Mouse (Mus musculus): Measurements from ENCODE around the gene Kcnj4. TPM values are rescaled to one million over a fixed set of nuclear protein-coding genes. Genes with fewer than 3 reads are reported as not detected.
"Not testable (repeated sequence)": the region's sequence is repeated elsewhere in the genome, so short reads cannot be mapped to it uniquely, and the experiment has no call there.

Gene Kcnj4
- polyA plus RNA-seq, 1 experiment from 2014 or later: not detected

DNA sequence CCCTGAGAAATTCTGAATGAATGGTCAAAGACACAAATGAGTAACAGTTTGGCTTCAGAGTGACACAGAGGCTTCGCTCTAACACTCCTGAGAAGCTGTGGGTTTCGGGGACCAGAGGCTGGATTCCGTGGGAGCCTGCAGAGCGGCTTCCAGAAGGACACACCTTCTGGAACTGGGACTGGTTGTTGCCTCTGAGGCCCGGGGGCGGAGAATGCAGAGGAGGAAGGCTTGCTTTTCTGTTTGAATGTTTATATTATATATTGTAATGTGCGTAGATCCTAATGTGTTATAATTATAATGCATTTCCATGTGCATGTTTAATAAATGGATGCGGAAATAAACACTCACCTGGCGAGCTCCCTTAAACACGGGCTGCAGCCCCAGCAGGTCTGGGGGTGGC lies 33.9 kb downstream of the Kcnj4 start:
- H3K4me3 ChIP-seq: no peak overlapping the region
- H3K27ac ChIP-seq: no peak overlapping the region
- 0 out of 2 replicates have a peak overlapping the region, but pooled peaks have one; percentile 27 for H3K4me2 ChIP-seq

DNA sequence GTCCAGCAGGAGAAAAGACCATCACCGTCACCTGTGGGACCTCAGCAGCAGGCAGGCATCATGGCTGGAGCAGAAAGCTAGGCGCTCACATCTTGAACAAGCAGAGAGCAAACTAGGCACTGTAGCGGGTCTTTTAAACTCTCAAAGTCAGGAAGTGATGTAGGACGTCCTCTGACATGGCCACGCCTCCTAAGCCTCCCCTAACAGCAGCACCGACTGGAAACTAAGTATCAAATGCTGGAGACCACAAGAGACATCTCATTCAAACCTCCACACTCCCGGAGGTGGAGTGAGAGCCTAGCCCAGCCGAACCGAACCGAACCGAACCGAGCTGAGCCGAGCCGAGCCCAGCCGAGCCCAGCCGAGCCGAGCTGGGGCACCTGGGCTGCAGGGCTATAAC lies 34.5 kb downstream of the Kcnj4 start:
- peak overlapping the region; percentile 27; the same call in 1 of the 2 replicates for H3K4me2 ChIP-seq

More for the DNA sequence above, 33.9 kb downstream of the Kcnj4 start:
- no peak overlapping the region for H3K9ac ChIP-seq
- 0 out of 2 replicates have a peak, but pooled peaks cover 3% of the 10 kb centered on the region for H3K9me3 ChIP-seq (replicated peaks)
- ATAC-seq: no peak
- 53% methylated on average over 10 of the region's 10 CpGs for WGBS (ENCODE audit: insufficient replicate concordance)
- H3K27me3 ChIP-seq (replicated peaks): peaks cover 22% of the 10 kb centered on the region
- H3K4me1 ChIP-seq: 0 out of 2 replicates have a peak, but pooled peaks cover 5% of the 10 kb centered on the region
- H3K36me3 ChIP-seq: no peaks in the 10 kb centered on the region

DNA sequence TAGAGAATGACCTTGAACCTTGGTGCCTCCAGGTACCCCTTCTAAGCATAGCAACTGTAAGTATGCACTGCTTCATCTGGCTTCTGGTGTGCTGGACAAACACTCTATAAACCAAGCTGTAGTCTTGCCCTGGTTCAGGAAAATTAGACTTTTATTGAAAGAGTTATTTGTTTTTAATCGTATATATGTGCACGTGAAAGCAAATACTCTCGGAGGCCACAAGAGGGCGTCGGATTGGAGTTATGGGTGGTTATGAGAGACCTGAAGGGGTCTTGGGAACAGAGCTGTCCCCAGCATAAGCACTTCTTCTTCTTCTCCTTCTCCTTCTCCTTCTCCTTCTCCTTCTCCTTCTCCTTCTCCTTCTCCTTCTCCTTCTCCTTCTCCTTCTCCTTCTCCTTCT lies 35.5 kb downstream of the Kcnj4 start:
- Histone ChIP-seq H3K4me1 (0 out of 2 replicates have a peak, but pooled peaks cover 5% of the 10 kb centered on the region), H3K4me2 (no peak overlapping the region), H3K9me3 (replicated peaks) (0 out of 2 replicates have a peak, but pooled peaks cover 3% of the 10 kb centered on the region), H3K4me3 (no peak overlapping the region), H3K9ac (no peak overlapping the region), H3K36me3 (no peaks in the 10 kb centered on the region), H3K27ac (no peak overlapping the region), H3K27me3 (replicated peaks) (peaks cover 22% of the 10 kb centered on the region)
- WGBS (ENCODE audit: insufficient replicate concordance): 50% methylated on average over 5 of the region's 5 CpGs
- ATAC-seq: no peak

More for the DNA sequence above, 34.5 kb downstream of the Kcnj4 start:
- Histone ChIP-seq H3K9ac (no peak overlapping the region), H3K9me3 (replicated peaks) (0 out of 2 replicates have a peak, but pooled peaks cover 3% of the 10 kb centered on the region), H3K27ac (no peak overlapping the region), H3K4me1 (0 out of 2 replicates have a peak, but pooled peaks cover 5% of the 10 kb centered on the region), H3K36me3 (no peaks in the 10 kb centered on the region), H3K4me3 (no peak overlapping the region), H3K27me3 (replicated peaks) (peaks cover 22% of the 10 kb centered on the region)
- no peak for ATAC-seq
- WGBS (ENCODE audit: insufficient replicate concordance): 30% methylated on average over 17 of the region's 17 CpGs

DNA sequence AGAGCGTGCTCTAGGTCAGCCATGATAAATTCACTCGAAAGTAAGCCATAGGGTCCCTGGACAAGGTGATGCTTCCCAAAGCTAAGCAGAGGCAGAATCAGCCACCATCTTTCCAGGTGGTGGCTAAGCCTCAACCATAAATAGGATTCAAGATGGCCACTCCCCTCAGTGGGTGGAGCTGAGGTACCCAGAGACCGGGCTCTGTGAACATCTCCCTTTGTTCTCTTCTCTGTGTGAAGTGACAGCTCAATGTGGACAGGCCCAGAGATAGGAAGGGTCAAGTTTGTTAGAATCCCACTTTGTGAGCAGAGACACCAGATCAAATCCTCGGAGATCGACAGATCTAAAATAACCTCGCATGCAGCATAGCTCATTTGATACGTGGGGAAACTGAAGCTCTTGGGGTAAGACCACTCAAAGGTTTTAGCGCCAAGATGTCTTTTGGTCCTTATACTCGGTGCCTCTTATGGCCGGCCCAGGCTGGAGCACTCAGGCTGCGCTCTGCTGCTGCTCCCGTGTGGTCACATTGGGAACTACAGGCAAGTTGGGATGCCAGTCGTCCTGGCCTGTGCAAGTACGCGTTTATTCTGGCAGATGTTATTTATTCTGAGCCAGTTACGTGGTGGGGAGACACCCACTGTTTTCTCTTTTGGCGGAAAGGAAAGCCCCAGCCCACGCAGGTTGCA lies 38.3 kb downstream of the Kcnj4 start:
- 0 out of 2 replicates have a peak, but pooled peaks have one; percentile 54 for ATAC-seq
- H3K9me3 ChIP-seq (replicated peaks): 0 out of 2 replicates have a peak, but pooled peaks cover 3% of the 10 kb centered on the region
- H3K27me3 ChIP-seq (replicated peaks): peaks cover 45% of the 10 kb centered on the region
- no peaks in the 10 kb centered on the region for H3K36me3 ChIP-seq
- H3K4me1 ChIP-seq: 0 out of 2 replicates have a peak, but pooled peaks cover 5% of the 10 kb centered on the region
- no peak overlapping the region for H3K9ac ChIP-seq
- 6% methylated on average over 18 of the region's 18 CpGs for WGBS (ENCODE audit: insufficient replicate concordance)
- H3K27ac ChIP-seq: no peak overlapping the region
- no peak overlapping the region for H3K4me3 ChIP-seq
- H3K4me2 ChIP-seq: no peak overlapping the region

DNA sequence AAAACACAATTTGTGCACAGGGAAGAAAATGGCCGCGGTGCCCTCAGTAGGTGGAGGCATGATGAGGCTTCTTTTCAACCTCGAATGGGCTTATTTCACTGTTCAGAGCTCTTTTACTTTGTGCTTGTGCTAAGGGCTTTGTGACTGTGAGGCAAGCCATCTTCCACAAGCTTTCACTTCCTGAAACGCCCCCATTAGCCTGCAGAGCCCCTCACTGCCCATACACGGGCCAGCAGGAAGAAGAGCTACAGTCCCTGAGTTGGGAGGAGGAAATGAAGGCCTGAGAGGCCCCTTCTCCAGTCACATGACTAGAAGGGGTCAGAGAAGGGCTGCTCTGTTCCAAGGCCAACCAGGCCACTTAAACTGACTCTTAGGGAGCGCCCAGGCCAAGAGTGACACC lies 48.5 kb downstream of the Kcnj4 start:
- H3K4me3 ChIP-seq: no peak overlapping the region
- H3K9me3 ChIP-seq (replicated peaks): no peaks in the 10 kb centered on the region
- ATAC-seq: 0 out of 2 replicates have a peak, but pooled peaks have one; percentile 33
- H3K36me3 ChIP-seq: no peaks in the 10 kb centered on the region
- H3K27ac ChIP-seq: peak overlapping the region; percentile 2; the same call in 1 of the 2 replicates
- peaks cover 20% of the 10 kb centered on the region for H3K4me1 ChIP-seq
- H3K4me2 ChIP-seq: no peak overlapping the region
- 49% methylated on average over 6 of the region's 6 CpGs for WGBS (ENCODE audit: insufficient replicate concordance)
- no peak overlapping the region for H3K9ac ChIP-seq
- peaks cover 23% of the 10 kb centered on the region for H3K27me3 ChIP-seq (replicated peaks)

DNA sequence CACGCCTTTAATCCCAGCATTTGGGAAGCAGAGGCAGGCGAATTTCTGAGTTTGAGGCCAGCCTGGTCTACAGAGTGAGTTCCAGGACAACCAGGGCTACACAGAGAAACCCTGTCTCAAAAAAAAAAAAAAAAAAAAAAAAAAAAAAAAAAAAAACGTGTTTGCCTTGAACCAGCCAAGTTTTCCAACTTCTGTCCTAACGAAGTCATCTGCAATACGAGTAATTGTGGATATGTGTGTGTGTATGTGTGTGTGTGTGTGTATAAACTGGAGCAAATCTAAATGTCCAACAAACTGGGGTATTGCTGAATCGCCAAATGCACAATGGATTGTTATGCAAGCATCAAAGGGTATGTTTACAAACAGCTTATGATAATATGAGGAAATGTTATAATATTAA lies 48.9 kb downstream of the Kcnj4 start:
- not testable (repeated sequence) for H3K27ac ChIP-seq; ATAC-seq; H3K4me3 ChIP-seq; H3K4me2 ChIP-seq; H3K36me3 ChIP-seq; H3K9me3 ChIP-seq (replicated peaks); H3K9ac ChIP-seq
- peaks cover 18% of the 10 kb centered on the region for H3K27me3 ChIP-seq (replicated peaks)
- H3K4me1 ChIP-seq: peaks cover 20% of the 10 kb centered on the region
- WGBS (ENCODE audit: insufficient replicate concordance): 44% methylated on average over 6 of the region's 6 CpGs

DNA sequence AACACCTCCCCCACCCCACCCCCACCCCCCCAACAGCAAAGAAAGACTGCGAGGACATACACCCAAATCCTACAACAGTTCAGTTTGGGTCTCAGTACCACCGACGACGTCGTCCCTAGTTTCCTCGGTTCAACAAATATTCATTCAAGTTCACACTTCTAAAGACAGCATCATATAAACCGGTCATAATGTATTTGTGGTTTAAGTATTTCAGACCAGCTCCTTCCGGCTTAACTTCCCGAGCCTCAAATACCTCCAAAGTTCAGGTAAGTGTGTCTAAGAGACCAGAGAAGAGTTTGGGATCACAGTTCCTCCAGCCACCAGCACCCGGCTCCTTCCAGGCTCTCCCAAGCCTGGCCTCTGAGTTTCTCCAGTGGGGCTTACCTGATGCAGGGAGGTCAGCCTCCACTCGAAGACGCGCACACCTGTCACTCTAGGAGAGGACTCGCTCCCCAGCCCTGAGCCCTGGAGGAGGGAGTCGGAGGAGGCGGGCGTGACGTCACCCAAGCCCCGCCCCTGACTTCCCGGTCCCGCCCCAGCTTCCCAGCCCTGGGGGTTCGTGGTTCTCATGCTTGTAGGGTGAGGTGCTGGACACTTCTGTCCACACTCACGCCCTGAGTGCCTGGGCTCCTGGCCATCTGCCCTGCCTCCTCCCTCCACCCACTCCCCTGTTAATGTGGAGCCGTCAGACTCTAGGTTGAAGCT lies 49.8 kb downstream of the Kcnj4 start, which contains the start of gene Csnk1e:
TSS of gene Csnk1e (minus strand) at position 461 of the 705 bp plus-strand sequence.
- Histone ChIP-seq H3K27me3 (replicated peaks) (peaks cover 10% of the 10 kb centered on the region), H3K9me3 (replicated peaks) (no peaks in the 10 kb centered on the region), H3K4me1 (peaks cover 20% of the 10 kb centered on the region), H3K27ac (no peak within 1 kb of the TSS), H3K9ac (no peak within 1 kb of the TSS), H3K36me3 (no peaks in the 10 kb centered on the region), H3K4me2 (peak within 1 kb of the TSS; percentile 67), H3K4me3 (peak within 1 kb of the TSS; percentile 31)
- peak; percentile 70 for ATAC-seq
- 4% methylated on average over 24 of the region's 24 CpGs for WGBS (ENCODE audit: insufficient replicate concordance)

DNA sequence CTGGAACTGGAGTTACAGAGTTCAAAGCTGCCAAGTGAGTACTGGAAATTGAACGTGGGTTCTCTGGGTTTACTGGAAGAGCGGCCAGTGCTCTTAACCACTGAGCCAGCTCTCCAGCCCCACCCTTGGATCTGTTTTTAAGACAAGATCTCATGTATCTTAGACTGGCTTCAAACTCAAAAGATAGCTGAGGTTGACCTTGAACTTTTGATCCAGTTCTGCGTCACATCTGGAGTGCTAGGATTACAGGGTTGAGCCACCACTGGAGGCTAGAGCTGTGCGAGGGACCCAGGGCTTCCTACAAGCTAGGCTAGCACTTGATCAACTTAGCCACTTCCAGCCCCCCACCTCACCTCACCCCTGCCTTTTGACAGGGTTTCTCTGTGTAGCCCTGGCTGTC lies 51.2 kb downstream of the Kcnj4 start:
- no peak for ATAC-seq
- 68% methylated on average over 4 of the region's 4 CpGs for WGBS (ENCODE audit: insufficient replicate concordance)
- no peak overlapping the region for H3K4me2 ChIP-seq

DNA sequence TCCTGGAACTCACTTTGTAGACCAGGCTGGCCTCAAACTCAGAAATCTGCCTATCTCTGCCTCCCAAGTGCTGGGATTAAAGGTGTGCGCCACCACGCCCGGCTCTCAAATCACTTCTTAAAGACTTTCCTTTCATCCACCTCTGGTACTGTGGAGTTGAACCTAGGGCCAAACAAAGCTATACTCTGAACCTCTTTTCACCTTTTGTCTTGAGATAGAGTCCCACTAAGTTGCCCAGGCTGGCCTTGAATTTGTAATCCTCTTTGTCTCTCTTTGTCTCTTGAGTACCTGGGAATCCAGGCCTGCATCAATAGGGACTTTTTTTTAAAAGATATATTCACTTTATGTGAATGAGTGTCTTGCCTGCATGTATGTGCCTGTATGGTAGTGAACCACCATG lies 57.0 kb downstream of the Kcnj4 start:
- WGBS (ENCODE audit: insufficient replicate concordance): 69% methylated on average over 3 of the region's 3 CpGs
- ATAC-seq: no peak
- H3K27me3 ChIP-seq (replicated peaks): peaks cover 2% of the 10 kb centered on the region

More for the DNA sequence above, 51.2 kb downstream of the Kcnj4 start:
- H3K4me3 ChIP-seq: no peak overlapping the region
- H3K4me1 ChIP-seq: peaks cover 20% of the 10 kb centered on the region
- no peaks in the 10 kb centered on the region for H3K9me3 ChIP-seq (replicated peaks)
- no peak overlapping the region for H3K9ac ChIP-seq
- no peak overlapping the region for H3K27ac ChIP-seq
- peaks cover 8% of the 10 kb centered on the region; the same call in 1 of the 2 replicates for H3K27me3 ChIP-seq (replicated peaks)
- no peaks in the 10 kb centered on the region for H3K36me3 ChIP-seq

DNA sequence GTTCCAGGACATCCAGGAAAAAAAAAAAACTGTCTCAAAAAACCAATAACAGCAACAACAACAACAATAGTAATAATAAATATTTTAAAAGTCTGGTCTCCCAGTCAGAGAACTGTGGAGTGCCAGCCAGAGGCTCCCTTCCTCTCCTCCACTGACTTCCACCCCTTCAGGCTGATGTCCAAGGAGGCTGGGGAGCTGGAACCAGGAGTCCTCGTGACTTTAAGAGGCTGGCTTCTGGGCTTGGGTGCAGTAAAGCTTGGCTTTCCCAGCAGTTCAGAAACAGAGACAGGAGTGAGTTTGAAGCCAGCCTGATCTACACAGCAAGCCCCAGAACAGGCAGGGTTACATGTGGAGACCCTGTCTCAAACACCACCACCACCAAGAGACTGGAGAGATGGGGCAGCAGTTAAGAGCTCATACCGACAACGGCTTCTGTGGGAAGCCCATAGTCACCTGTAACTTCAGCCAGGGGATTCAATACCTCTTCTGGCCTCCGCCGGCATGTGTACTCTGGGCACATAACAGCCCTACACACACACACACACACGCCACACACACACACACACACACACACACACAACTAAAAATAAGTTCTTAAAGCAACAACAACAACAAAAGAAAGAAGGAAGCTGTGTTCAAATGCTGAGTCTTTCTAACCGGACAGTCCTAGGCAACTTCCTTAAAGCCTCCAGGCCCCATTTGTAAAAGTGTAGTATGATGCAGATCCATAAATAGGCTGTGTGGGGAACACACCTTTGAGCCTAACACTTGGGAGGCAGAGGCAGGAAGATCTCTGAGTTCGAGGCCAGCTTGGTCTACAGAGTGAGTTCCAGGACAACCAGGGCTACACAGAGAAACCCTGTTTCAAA lies 59.0 kb downstream of the Kcnj4 start:
- ATAC-seq: no peak
- WGBS (ENCODE audit: insufficient replicate concordance): 49% methylated on average over 8 of the region's 8 CpGs
- Histone ChIP-seq H3K4me3 (no peak overlapping the region), H3K36me3 (no peaks in the 10 kb centered on the region), H3K9ac (no peak overlapping the region), H3K27me3 (replicated peaks) (peaks cover 16% of the 10 kb centered on the region), H3K4me2 (no peak overlapping the region), H3K27ac (no peak overlapping the region), H3K4me1 (peaks cover 27% of the 10 kb centered on the region), H3K9me3 (replicated peaks) (no peaks in the 10 kb centered on the region)

More for the DNA sequence above, 57.0 kb downstream of the Kcnj4 start:
- Histone ChIP-seq H3K27ac (no peak overlapping the region), H3K9me3 (replicated peaks) (no peaks in the 10 kb centered on the region), H3K4me3 (no peak overlapping the region), H3K4me2 (no peak overlapping the region), H3K9ac (no peak overlapping the region), H3K4me1 (peaks cover 22% of the 10 kb centered on the region), H3K36me3 (no peaks in the 10 kb centered on the region)

DNA sequence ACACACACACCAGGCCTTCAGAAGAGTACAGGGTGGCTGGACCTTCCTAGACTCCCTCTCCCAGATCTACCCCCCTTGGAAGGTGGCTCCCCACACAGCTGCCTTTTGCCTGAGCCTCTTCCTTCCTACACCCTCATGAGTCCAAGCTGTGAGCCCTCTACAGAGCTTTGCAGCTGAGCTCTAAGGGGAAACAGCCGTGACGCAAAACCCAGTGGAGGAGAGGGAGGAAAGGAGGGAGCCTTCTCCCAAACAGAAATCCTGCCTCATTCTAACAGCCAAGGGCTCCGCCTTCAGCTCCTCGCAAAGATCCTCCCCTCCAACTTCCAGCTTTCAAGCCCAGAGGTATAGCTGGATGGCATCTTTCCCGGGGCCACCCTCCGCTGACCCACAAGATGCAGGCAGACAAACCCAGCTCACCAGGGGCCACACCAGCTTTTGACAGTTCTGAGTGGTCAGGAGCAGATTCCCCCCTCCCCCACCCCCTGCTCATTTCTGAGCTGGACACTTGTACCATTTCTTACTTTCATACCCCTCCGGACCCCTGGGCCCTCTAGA lies 61.1 kb downstream of the Kcnj4 start:
- Histone ChIP-seq H3K9ac (no peak overlapping the region), H3K4me2 (no peak overlapping the region), H3K9me3 (replicated peaks) (no peaks in the 10 kb centered on the region), H3K4me3 (no peak overlapping the region), H3K4me1 (peaks cover 47% of the 10 kb centered on the region), H3K36me3 (no peaks in the 10 kb centered on the region), H3K27me3 (replicated peaks) (peaks cover 16% of the 10 kb centered on the region), H3K27ac (no peak overlapping the region)
- WGBS (ENCODE audit: insufficient replicate concordance): 65% methylated on average over 7 of the region's 7 CpGs
- ATAC-seq: no peak
